Mouse (Mus musculus): ENCODE results near the gene Exosc2. TPM values are rescaled to one million over a fixed set of nuclear protein-coding genes. Genes with fewer than 3 reads are reported as not detected.

Exosc2 gene
- total RNA-seq, 2 experiments from 2014 or later: 9.4 to 10.7 TPM

GRCm38 (mm10) chr2:31720783-31721182 lies 50.3 kb downstream of the Exosc2 start:
- no peak for DNase-seq

GRCm38 (mm10) chr2:31724730-31725490 lies 54.4 kb downstream of the Exosc2 start:
- intact Hi-C loops (cut with DNase I): loop anchor here (5.0 kb wide), 1 partner anchor 33 kb away; no protein-coding TSS in a partner anchor
- no peak for DNase-seq

More at GRCm38 (mm10) chr2:31720783-31721182, 50.3 kb downstream of the Exosc2 start:
- intact Hi-C loops (cut with DNase I): loop anchor here (1.0 kb wide), 1 partner anchor 65 kb away; no protein-coding TSS in a partner anchor

GRCm38 (mm10) chr2:31727576-31728277 lies 57.2 kb downstream of the Exosc2 start:
- intact Hi-C loops (cut with DNase I): loop anchor here (5.0 kb wide), 1 partner anchor 35 kb away; no protein-coding TSS in a partner anchor
- DNase-seq: no peak

DNA sequence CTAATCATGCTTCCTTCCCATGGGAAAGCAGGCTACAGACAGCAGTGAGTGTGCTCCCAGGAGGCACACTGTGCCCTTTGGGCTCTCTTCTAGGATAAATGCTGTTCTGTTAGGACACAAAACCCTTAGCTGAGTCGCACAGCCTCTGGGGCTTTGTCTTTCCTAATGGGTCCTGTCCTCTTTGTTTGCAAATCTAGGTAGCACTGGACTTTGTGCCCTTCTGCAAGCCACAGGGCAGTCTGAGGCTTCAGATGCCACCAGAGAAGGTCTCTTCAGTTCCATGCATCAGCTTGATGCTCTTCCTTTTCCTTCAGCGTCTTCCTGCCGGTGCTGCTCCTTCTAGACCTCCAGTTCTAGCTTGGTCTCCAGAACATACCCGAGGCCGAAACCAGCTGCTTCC lies 60.1 kb downstream of the Exosc2 start:
- intact Hi-C loops (cut with DNase I): loop anchor here (5.0 kb wide), 1 partner anchor 52 kb away; no protein-coding TSS in a partner anchor
- DNase-seq: no peak

Other genes with a start within 250 kb of the Exosc2 start
- gene Ass1, start 200.5 kb upstream of the Exosc2 start, total RNA-seq (2021): 1 to 10 TPM; 3.9 to 6.8 TPM
- gene Fubp3, start 98.1 kb upstream of the Exosc2 start, total RNA-seq (2021): 10 to 100 TPM; 13.1 to 13.7 TPM
- not detected for gene Prdm12, start 30.7 kb upstream of the Exosc2 start, total RNA-seq (2021)
- 10 to 100 TPM; 31.8 to 32.8 TPM for gene Abl1, start 17.7 kb downstream of the Exosc2 start, total RNA-seq (2021)
- gene Qrfp, start 139.9 kb downstream of the Exosc2 start, total RNA-seq (2021): not detected
- gene Fibcd1, start 175.3 kb downstream of the Exosc2 start, total RNA-seq (2021): not detected
- 1 to 10 TPM in 1 of 2 experiments, under 1 TPM in 1; 0.67 to 1.0 TPM for gene Lamc3, start 216.6 kb downstream of the Exosc2 start, total RNA-seq (2021)

Measured in heart, postnatal 36 days (tissue).